Mouse (Mus musculus) forebrain, postnatal 0 days (tissue): ENCODE data around the gene Pik3c2a. TPM values are rescaled to one million over a fixed set of nuclear protein-coding genes. Genes with fewer than 3 reads are reported as not detected.
A peak's percentile ranks its signal among the peaks of the same experiment; 100 is the strongest.

Source experiments
- ATAC-seq: fragments of 200-750 bp; cut with Nextera tagmentation; 2 replicates; pipeline ENCODE4 v1.8.0; 2017; ENCODE audit warnings: mild to moderate bottlenecking, moderate library complexity
- DNase-seq: peaks from one replicate; pipeline ENCODE4 v3.0.0-alpha.2; 2015
- H3K27ac ChIP-seq: fragments of 300-500 bp; sonication (generic); 2 replicates; pipeline ENCODE4 v1.5.1; 2014; ENCODE audit warnings: low read depth, mild to moderate bottlenecking, antibody characterized with exemption, low read length, moderate library complexity, mixed read lengths
- H3K27me3 ChIP-seq: fragments of 300-500 bp; sonication (generic); 2 replicates; pipeline ENCODE4 v1.6.1; 2014; ENCODE audit warnings: mild to moderate bottlenecking, low read length, mixed read lengths; ENCODE audit not compliant: insufficient read depth
- H3K36me3 ChIP-seq: fragments of 300-500 bp; sonication (generic); 2 replicates; pipeline ENCODE4 v1.6.1; 2014; ENCODE audit warnings: mild to moderate bottlenecking, moderate library complexity; ENCODE audit not compliant: insufficient read depth
- H3K4me1 ChIP-seq: fragments of 300-500 bp; sonication (generic); 2 replicates; pipeline ENCODE4 v1.6.1; 2014; ENCODE audit warnings: antibody characterized with exemption; ENCODE audit not compliant: insufficient read depth
- H3K4me2 ChIP-seq: fragments of 300-500 bp; sonication (generic); 2 replicates; pipeline ENCODE4 v1.6.1; 2014; ENCODE audit warnings: low read depth, mild to moderate bottlenecking, moderate library complexity
- H3K4me3 ChIP-seq: fragments of 300-500 bp; sonication (generic); 2 replicates; pipeline ENCODE4 v1.5.1; 2014; ENCODE audit warnings: low read depth, low read length, mixed read lengths
- H3K9ac ChIP-seq: fragments of 300-500 bp; sonication (generic); 2 replicates; pipeline ENCODE4 v1.6.1; 2014; ENCODE audit warnings: mild to moderate bottlenecking
- H3K9me3 ChIP-seq: fragments of 300-500 bp; sonication (generic); 2 replicates; pipeline ENCODE4 v1.6.1; 2016; ENCODE audit warnings: low read length
- CTCF ChIP-seq: sonication (generic); IDR thresholded peaks from 2 replicates; pipeline ENCODE4 v1.5.1; 2016; ENCODE audit warnings: antibody characterized with exemption, control low read depth, low read depth
- WGBS: fragments of 180-500 bp; shearing (Covaris S2); extraction: QIAGEN DNeasy Blood & Tissue Kit; methylation state at CpG from one replicate; pipeline ENCODE4 v1.1.7; 2014; 5-methylcytosine and 5-hydroxymethylcytosine counted together
- polyA plus RNA-seq: library from polyadenylated mRNA; unstranded; fragments of >200 nt; fragmentation: Nextera tagmentation; extraction: Ambion mirVana; gene quantifications from 2 replicates; pipeline ENCODE4 v1.2.1, GENCODE M21; 2015
- total RNA-seq: library from RNA; depleted of rRNA; stranded (reverse); fragments of >200 nt; gene quantifications from 2 replicates; pipeline ENCODE4 v1.2.3, GENCODE M21; 2014

Pik3c2a gene
- total and polyA plus RNA-seq, 2 experiments from 2014 or later = 5.3 to 31.5 TPM

- TF ChIP-seq CTCF = no peak
- H3K27me3 ChIP-seq = peaks cover 17% of the 10 kb centered on the region; the same call in 1 of the 2 replicates
- no peak overlapping the region for H3K4me3 ChIP-seq
- H3K36me3 ChIP-seq = no peaks in the 10 kb centered on the region
- H3K9ac ChIP-seq = no peak overlapping the region
- 30% methylated on average over 9 of the region's 9 CpGs for WGBS
- no peak overlapping the region for H3K27ac ChIP-seq
- H3K4me2 ChIP-seq = no peak overlapping the region
- no peaks in the 10 kb centered on the region for H3K4me1 ChIP-seq
- ATAC-seq (no peak), DNase-seq (no peak)
- no peaks in the 10 kb centered on the region for H3K9me3 ChIP-seq
Measured at GRCm38 (mm10) chr7:116309456-116309855, 133.8 kb downstream of the Pik3c2a start.

DNA sequence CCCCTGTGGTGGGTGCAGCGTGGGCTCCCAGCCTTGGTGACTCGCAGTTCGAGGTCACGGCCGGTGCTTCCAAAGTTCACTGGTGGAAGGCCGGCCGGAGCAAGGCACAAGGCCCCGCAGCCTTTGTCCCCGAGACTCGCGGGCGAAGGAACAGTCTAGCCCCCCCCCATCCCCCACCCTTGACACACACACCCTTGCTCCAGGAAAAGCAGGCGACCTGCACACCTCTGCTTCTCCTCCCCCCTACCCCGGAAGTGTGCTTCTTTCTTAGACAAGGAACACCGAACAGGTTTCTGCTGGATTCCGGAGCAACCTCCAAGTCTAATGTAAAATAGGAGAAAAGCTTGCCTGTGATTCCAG, 134.6 kb downstream of the Pik3c2a start:
- Histone ChIP-seq H3K9ac (no peak overlapping the region), H3K27me3 (peaks cover 17% of the 10 kb centered on the region; the same call in 1 of the 2 replicates), H3K4me3 (peak overlapping the region; percentile 60), H3K4me1 (no peaks in the 10 kb centered on the region), H3K9me3 (no peaks in the 10 kb centered on the region), H3K36me3 (no peaks in the 10 kb centered on the region), H3K27ac (no peak overlapping the region), H3K4me2 (peak overlapping the region; percentile 100)
- TF ChIP-seq CTCF = no peak
- DNase-seq = peak; percentile 25
- 9% methylated on average over 15 of the region's 16 CpGs for WGBS
- 0 out of 2 replicates have a peak, but pooled peaks have one; percentile 30 for ATAC-seq

DNA sequence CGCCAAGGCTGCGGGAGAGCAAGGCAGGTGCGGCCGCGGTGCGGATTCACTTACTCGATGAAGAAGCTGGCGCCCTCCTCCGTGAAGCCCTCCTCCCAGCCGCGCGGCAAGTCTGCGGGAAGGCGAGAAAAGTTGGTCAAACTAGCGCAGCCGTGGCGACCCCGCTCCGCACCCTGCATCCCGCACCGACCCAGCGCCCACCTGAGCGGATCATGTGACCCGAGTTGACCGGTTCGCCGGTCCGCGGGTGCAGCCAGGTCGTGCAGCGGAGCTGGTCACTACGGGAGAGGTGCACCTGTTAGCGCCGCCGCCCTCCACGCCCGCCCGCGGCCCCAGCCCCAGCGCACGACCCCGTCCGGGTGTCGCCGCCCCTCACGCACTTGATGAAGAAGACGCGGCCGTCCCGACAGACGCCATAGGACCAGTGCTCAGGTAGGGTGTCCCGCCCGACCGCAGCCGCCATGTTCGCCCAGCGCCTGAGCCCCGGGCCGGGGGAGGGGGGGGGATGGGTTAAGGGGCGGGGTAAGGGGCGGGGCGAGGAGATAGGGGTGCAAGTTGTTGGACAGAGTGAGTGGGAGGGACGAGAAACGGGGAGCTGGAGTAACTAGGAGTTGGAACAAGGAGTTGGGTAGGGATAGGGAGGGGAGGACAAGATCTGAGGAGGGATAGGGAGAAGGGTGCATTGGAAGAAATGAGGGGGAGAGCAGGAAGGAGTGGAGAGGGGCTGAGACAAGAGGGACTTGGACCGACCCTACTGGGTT, 135.2 kb downstream of the Pik3c2a start, which contains the start of gene Plekha7:
Gene Plekha7, minus strand, starts transcription at position 506 of the 761 bp plus-strand sequence.
- no peaks in the 10 kb centered on the region for H3K4me1 ChIP-seq
- peak within 1 kb of the TSS; percentile 60 for H3K4me3 ChIP-seq
- peaks cover 17% of the 10 kb centered on the region; the same call in 1 of the 2 replicates for H3K27me3 ChIP-seq
- TF ChIP-seq CTCF = no peak
- ATAC-seq (peak; percentile 37), DNase-seq (no peak)
- H3K27ac ChIP-seq = no peak within 1 kb of the TSS
- peak within 1 kb of the TSS; percentile 100 for H3K4me2 ChIP-seq
- under 1% methylated on average over 65 of the region's 65 CpGs for WGBS
- no peaks in the 10 kb centered on the region for H3K9me3 ChIP-seq
- H3K9ac ChIP-seq = peak within 1 kb of the TSS; percentile 35
- H3K36me3 ChIP-seq = no peaks in the 10 kb centered on the region

- WGBS = under 1% methylated on average over 63 of the region's 63 CpGs
- Histone ChIP-seq H3K4me2 (peak overlapping the region; percentile 100), H3K27me3 (peaks cover 17% of the 10 kb centered on the region; the same call in 1 of the 2 replicates), H3K9me3 (no peaks in the 10 kb centered on the region), H3K4me1 (no peaks in the 10 kb centered on the region), H3K9ac (peak overlapping the region; percentile 35), H3K36me3 (no peaks in the 10 kb centered on the region), H3K27ac (no peak overlapping the region), H3K4me3 (peak overlapping the region; percentile 60)
- peak; percentile 71 for DNase-seq
- ATAC-seq = peak; percentile 88
- TF ChIP-seq CTCF = no peak
Measured at GRCm38 (mm10) chr7:116307099-116307870, 136.0 kb downstream of the Pik3c2a start.

DNA sequence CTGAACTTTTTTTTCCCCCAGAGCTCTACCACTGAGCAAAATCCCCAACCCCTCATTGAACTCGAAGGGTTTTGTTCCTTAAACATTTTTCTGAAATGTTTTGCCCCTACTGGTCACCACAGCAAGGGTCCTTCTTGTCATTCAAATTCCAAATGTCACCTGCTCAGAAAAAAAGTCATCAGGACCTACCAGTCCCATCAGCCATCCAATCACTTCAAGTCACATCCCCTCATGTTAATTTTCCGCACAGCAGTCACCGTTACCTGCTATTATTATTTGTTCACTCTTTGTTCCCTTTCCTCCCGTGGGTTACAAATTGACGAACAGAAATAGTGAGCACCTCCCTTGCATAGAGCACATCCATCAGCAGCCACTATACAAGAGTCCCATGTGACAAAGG, 136.6 kb downstream of the Pik3c2a start:
- Histone ChIP-seq H3K9me3 (no peaks in the 10 kb centered on the region), H3K4me1 (no peaks in the 10 kb centered on the region), H3K4me3 (peak overlapping the region; percentile 60; the same call in 1 of the 2 replicates), H3K27me3 (peaks cover 17% of the 10 kb centered on the region; the same call in 1 of the 2 replicates), H3K4me2 (peak overlapping the region; percentile 100), H3K27ac (no peak overlapping the region), H3K36me3 (no peaks in the 10 kb centered on the region), H3K9ac (no peak overlapping the region)
- TF ChIP-seq CTCF = no peak
- DNase-seq (no peak), ATAC-seq (no peak)
- 6% methylated on average over 5 of the region's 5 CpGs for WGBS

- H3K9ac ChIP-seq = no peak overlapping the region
- 80% methylated on average over 5 of the region's 5 CpGs for WGBS
- peak; percentile 65 for DNase-seq
Measured at GRCm38 (mm10) chr7:116301661-116302311, 141.5 kb downstream of the Pik3c2a start.

More at GRCm38 (mm10) chr7:116301661-116302311, 141.5 kb downstream of the Pik3c2a start:
- 0 out of 2 replicates have a peak, but pooled peaks cover 3% of the 10 kb centered on the region for H3K27me3 ChIP-seq
- no peaks in the 10 kb centered on the region for H3K36me3 ChIP-seq
- no peak overlapping the region for H3K4me2 ChIP-seq
- no peak overlapping the region for H3K27ac ChIP-seq
- no peaks in the 10 kb centered on the region for H3K9me3 ChIP-seq
- TF ChIP-seq CTCF = no peak
- no peaks in the 10 kb centered on the region for H3K4me1 ChIP-seq
- H3K4me3 ChIP-seq = no peak overlapping the region
- ATAC-seq = no peak
